Mouse (Mus musculus) spleen, adult 2 months (tissue): ENCODE data around the gene Clstn3. TPM values are rescaled to one million over a fixed set of nuclear protein-coding genes. Genes with fewer than 3 reads are reported as not detected.

Experiments
- DNase-seq, 2 experiments: peaks; one replicate each; pipeline versions ENCODE4 v3.0.0 to v3.0.0-alpha.2; 2012 to 2021; ENCODE audit warnings: low spot score in 2 of 2, low read depth in 1 of 2
- H3K27ac ChIP-seq: fragments of 200-500 bp; 2 replicates; pipeline ENCODE4 v1.5.1; 2012; ENCODE audit warnings: low read length, inconsistent platforms; ENCODE audit not compliant: insufficient read depth
- H3K27me3 ChIP-seq: fragments of 200-500 bp; 2 replicates; pipeline ENCODE4 v1.6.1; 2012; ENCODE audit warnings: mild to moderate bottlenecking, moderate library complexity, low read length, inconsistent platforms; ENCODE audit not compliant: control insufficient read depth, insufficient read depth
- H3K36me3 ChIP-seq: fragments of 200-500 bp; 2 replicates; pipeline ENCODE4 v1.6.1; 2012; ENCODE audit warnings: mild to moderate bottlenecking, low read length, inconsistent platforms; ENCODE audit not compliant: control insufficient read depth, insufficient read depth
- H3K4me1 ChIP-seq: fragments of 200-500 bp; 2 replicates; pipeline ENCODE4 v1.6.1; 2011; ENCODE audit warnings: inconsistent platforms; ENCODE audit not compliant: control insufficient read depth, insufficient read depth, insufficient read length
- H3K4me3 ChIP-seq: fragments of 200-500 bp; 2 replicates; pipeline ENCODE4 v1.5.1; 2011; ENCODE audit warnings: mild to moderate bottlenecking, inconsistent platforms; ENCODE audit not compliant: insufficient read depth, insufficient read length; ENCODE audit errors: extremely low read depth
- CTCF ChIP-seq: fragments of 200-500 bp; IDR thresholded peaks from 2 replicates; pipeline ENCODE4 v1.5.1; 2011; ENCODE audit warnings: mild to moderate bottlenecking, inconsistent platforms; ENCODE audit not compliant: insufficient read depth, insufficient read length, insufficient replicate concordance; ENCODE audit errors: extremely low read depth
- POLR2A ChIP-seq: fragments of 200-500 bp; IDR thresholded peaks from 2 replicates; pipeline ENCODE4 v1.6.1; 2011; ENCODE audit warnings: low read depth, low read length, inconsistent platforms
- WGBS: fragments of 180-500 bp; shearing (Covaris S2); methylation state at CpG from one replicate; pipeline ENCODE4 v1.1.7; 2018; 5-methylcytosine and 5-hydroxymethylcytosine counted together
- polyA plus RNA-seq: library from polyadenylated mRNA; depleted of rRNA; stranded (reverse); fragments of >200 nt; gene quantifications from 2 replicates; pipeline ENCODE4 v1.2.3, GENCODE M21; 2012

Gene Clstn3
- polyA plus RNA-seq, 1 experiment, result 0.95 TPM

- DNase-seq, result no peak
- Histone ChIP-seq H3K4me1 (no peaks in the 10 kb centered on the region), H3K27ac (no peak overlapping the region), H3K36me3 (no peaks in the 10 kb centered on the region), H3K27me3 (no peaks in the 10 kb centered on the region), H3K4me3 (no peak overlapping the region)
- TF ChIP-seq POLR2A (no peak), CTCF (no peak)
- WGBS, result 88% methylated on average over 5 of the region's 5 CpGs
These were observed 29.4 kb downstream of the Clstn3 start for GRCm38 (mm10) chr6:124435173-124435572.

- no peak for DNase-seq
- H3K4me1 ChIP-seq, result no peaks in the 10 kb centered on the region
- no peaks in the 10 kb centered on the region for H3K36me3 ChIP-seq
- no peak for TF ChIP-seq POLR2A
- no peak for TF ChIP-seq CTCF
- no peak overlapping the region for H3K4me3 ChIP-seq
- WGBS, result 85% methylated on average over 8 of the region's 8 CpGs
- H3K27ac ChIP-seq, result no peak overlapping the region
- no peaks in the 10 kb centered on the region for H3K27me3 ChIP-seq
These were observed 30.8 kb downstream of the Clstn3 start for GRCm38 (mm10) chr6:124433688-124434324.

- no peaks in the 10 kb centered on the region for H3K27me3 ChIP-seq
- H3K27ac ChIP-seq, result no peak overlapping the region
- no peak overlapping the region for H3K4me3 ChIP-seq
- no peaks in the 10 kb centered on the region for H3K4me1 ChIP-seq
- no peaks in the 10 kb centered on the region for H3K36me3 ChIP-seq
- 94% methylated on average over 8 of the region's 8 CpGs for WGBS
- TF ChIP-seq CTCF (no peak), POLR2A (no peak)
- no peak for DNase-seq
These were observed 33.7 kb downstream of the Clstn3 start for GRCm38 (mm10) chr6:124430784-124431495.

GRCm38 (mm10) chr6:124430379-124430778 is 34.2 kb downstream of the Clstn3 start:
- no peaks in the 10 kb centered on the region for H3K36me3 ChIP-seq
- no peaks in the 10 kb centered on the region for H3K4me1 ChIP-seq
- no peak for DNase-seq
- no peak overlapping the region for H3K4me3 ChIP-seq
- TF ChIP-seq POLR2A, result no peak
- TF ChIP-seq CTCF, result no peak
- H3K27me3 ChIP-seq, result no peaks in the 10 kb centered on the region
- 72% methylated on average over 3 of the region's 3 CpGs for WGBS
- H3K27ac ChIP-seq, result no peak overlapping the region

- Histone ChIP-seq H3K27ac (no peak overlapping the region), H3K4me3 (no peak overlapping the region), H3K27me3 (no peaks in the 10 kb centered on the region), H3K4me1 (no peaks in the 10 kb centered on the region), H3K36me3 (no peaks in the 10 kb centered on the region)
- DNase-seq, result no peak
- TF ChIP-seq POLR2A (no peak), CTCF (no peak)
- WGBS, result 66% methylated on average over 6 of the region's 6 CpGs
These were observed 36.6 kb downstream of the Clstn3 start for GRCm38 (mm10) chr6:124427791-124428576.

- Histone ChIP-seq H3K27me3 (no peaks in the 10 kb centered on the region), H3K27ac (no peak overlapping the region), H3K4me1 (no peaks in the 10 kb centered on the region), H3K36me3 (no peaks in the 10 kb centered on the region), H3K4me3 (no peak overlapping the region)
- DNase-seq, result no peak
- 77% methylated on average over 7 of the region's 7 CpGs for WGBS
- TF ChIP-seq CTCF (no peak), POLR2A (no peak)
These were observed 37.3 kb downstream of the Clstn3 start for GRCm38 (mm10) chr6:124427289-124427688.

- TF ChIP-seq CTCF, result no peak
- TF ChIP-seq POLR2A, result no peak
- no peak overlapping the region for H3K4me3 ChIP-seq
- no peaks in the 10 kb centered on the region for H3K36me3 ChIP-seq
- H3K27me3 ChIP-seq, result no peaks in the 10 kb centered on the region
- 73% methylated on average over 3 of the region's 3 CpGs for WGBS
- H3K27ac ChIP-seq, result no peak overlapping the region
- H3K4me1 ChIP-seq, result no peaks in the 10 kb centered on the region
- DNase-seq, result no peak
These were observed 38.0 kb downstream of the Clstn3 start for GRCm38 (mm10) chr6:124426604-124427003.
